Mouse (Mus musculus) heart, embryonic 16.5 days (tissue): Measurements from ENCODE around the gene Hp. TPM values are rescaled to one million over a fixed set of nuclear protein-coding genes. Genes with fewer than 3 reads are reported as not detected.

Source experiments
- ATAC-seq: fragments of 200-750 bp; cut with Nextera tagmentation; replicated peaks from 2 replicates; pipeline ENCODE4 v1.8.0; 2017; ENCODE audit warnings: moderate number of reproducible peaks; ENCODE audit not compliant: insufficient read depth, low FRiP score; ENCODE audit errors: extremely low read depth
- H3K27ac ChIP-seq: fragments of 300-500 bp; sonication (generic); 2 replicates; pipeline ENCODE4 v1.5.1; 2014; ENCODE audit warnings: mild to moderate bottlenecking, low read length, control low read depth, moderate library complexity
- H3K27me3 ChIP-seq: fragments of 300-500 bp; sonication (generic); 2 replicates; pipeline ENCODE4 v1.6.1; 2014; ENCODE audit warnings: low read length, mixed read lengths; ENCODE audit not compliant: control insufficient read depth, insufficient read depth
- H3K36me3 ChIP-seq: fragments of 300-500 bp; sonication (generic); 2 replicates; pipeline ENCODE4 v1.6.1; 2014; ENCODE audit not compliant: control insufficient read depth, insufficient read depth
- H3K4me1 ChIP-seq: fragments of 300-500 bp; sonication (generic); 2 replicates; pipeline ENCODE4 v1.6.1; 2014; ENCODE audit warnings: low read length, mixed read lengths; ENCODE audit not compliant: control insufficient read depth, insufficient read depth
- H3K4me2 ChIP-seq: fragments of 300-500 bp; sonication (generic); 2 replicates; pipeline ENCODE4 v1.6.1; 2014; ENCODE audit warnings: low read depth, mild to moderate bottlenecking, control low read depth, low read length
- H3K4me3 ChIP-seq: fragments of 300-500 bp; sonication (generic); 2 replicates; pipeline ENCODE4 v1.5.1; 2014; ENCODE audit warnings: mild to moderate bottlenecking, control low read depth, low read length
- H3K9ac ChIP-seq: fragments of 300-500 bp; sonication (generic); 2 replicates; pipeline ENCODE4 v1.6.1; 2014; ENCODE audit warnings: low read length, control low read depth
- H3K9me3 ChIP-seq: fragments of 300-500 bp; sonication (generic); replicated peaks from 2 replicates; pipeline ENCODE4 v1.6.1; 2016; ENCODE audit warnings: low read length; ENCODE audit not compliant: control insufficient read depth
- WGBS: fragments of 180-500 bp; shearing (Covaris S2); extraction: QIAGEN DNeasy Blood & Tissue Kit; methylation state at CpG from one replicate; pipeline ENCODE4 v1.1.7; 2014; 5-methylcytosine and 5-hydroxymethylcytosine counted together
- polyA plus RNA-seq: library from polyadenylated mRNA; unstranded; fragments of >200 nt; fragmentation: Nextera tagmentation; extraction: Ambion mirVana; gene quantifications from 2 replicates; pipeline ENCODE4 v1.2.1, GENCODE M21; 2015

The Hp gene
- polyA plus RNA-seq, 1 experiment from 2014 or later = 4.8 TPM

DNA sequence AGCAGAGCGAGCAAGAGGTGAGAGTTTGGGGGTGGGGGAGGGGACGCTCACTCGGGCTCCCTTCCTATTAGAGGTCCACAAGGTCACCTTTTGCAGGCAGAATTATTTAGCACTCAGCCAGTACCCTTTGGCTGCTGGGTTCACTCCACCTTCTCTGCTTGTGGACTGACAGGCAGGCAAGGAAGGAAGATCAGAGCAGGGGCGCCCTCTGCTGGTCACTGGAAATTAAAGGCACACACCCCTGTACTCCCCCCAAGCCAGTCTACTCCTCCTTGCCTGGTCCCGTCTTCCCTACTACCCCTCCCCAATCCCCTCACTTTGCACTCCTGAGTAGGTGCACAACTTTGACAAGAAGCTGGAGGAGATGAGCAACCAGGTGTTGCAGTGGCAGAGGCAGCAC is 42.3 kb downstream of the Hp start:
- WGBS = 4% methylated on average over 5 of the region's 5 CpGs
- Histone ChIP-seq H3K4me1 (peaks cover 3% of the 10 kb centered on the region), H3K36me3 (no peaks in the 10 kb centered on the region), H3K27ac (no peak overlapping the region), H3K4me3 (peak overlapping the region; percentile 26), H3K4me2 (peak overlapping the region; percentile 55), H3K27me3 (no peaks in the 10 kb centered on the region), H3K9ac (peak overlapping the region; percentile 10; the same call in 1 of the 2 replicates), H3K9me3 (no peaks in the 10 kb centered on the region)
- peak; percentile 74 for ATAC-seq

DNA sequence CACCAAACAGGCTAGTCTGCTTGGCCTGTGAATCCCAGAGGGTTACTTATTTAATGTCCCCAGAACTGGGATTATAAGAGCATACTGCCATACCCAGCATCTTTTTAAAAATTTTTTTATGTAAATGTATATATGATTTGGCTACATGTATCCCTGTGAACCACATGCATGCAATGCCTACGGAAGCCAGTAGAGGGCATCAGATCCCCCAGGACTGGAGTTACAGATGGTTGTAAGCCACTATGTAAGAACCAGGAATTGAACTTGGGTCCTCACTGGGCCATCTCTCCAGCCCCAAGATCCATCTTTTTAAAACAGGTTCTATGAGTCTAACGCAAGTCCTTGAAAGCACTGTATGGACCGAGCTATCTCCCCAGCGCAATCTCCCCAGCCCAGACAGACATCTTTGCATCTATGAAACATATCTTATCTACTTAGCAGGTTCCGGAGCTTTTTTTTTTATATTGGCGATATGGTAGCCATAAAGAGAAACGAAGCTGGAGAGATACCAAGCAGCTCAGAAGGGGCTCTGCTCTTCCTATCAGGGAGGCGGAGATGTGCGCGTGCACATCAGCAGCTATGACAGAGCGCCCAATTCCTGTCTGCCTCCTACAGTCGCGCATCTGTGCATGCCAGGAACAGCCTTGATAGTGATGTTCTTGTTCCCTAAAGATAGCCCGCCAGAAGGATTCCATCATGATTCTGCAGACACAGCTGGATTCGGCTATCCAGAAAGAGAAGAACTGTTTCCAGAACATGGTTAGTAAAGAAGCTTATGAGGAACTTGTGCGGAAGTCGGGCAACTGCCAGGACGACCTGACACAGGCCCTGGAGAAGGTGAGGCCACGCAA is 43.6 kb downstream of the Hp start:
- Histone ChIP-seq H3K4me1 (peaks cover 3% of the 10 kb centered on the region), H3K9me3 (no peaks in the 10 kb centered on the region), H3K4me2 (no peak overlapping the region), H3K36me3 (no peaks in the 10 kb centered on the region), H3K4me3 (no peak overlapping the region), H3K9ac (no peak overlapping the region), H3K27me3 (no peaks in the 10 kb centered on the region), H3K27ac (no peak overlapping the region)
- no peak for ATAC-seq
- 83% methylated on average over 19 of the region's 19 CpGs for WGBS

Other genes starting within 250 kb of the Hp start
- 0.05 and 0.11 TPM in 2 replicates for gene Pmfbp1, start 85.1 kb downstream of the Hp start, polyA plus RNA-seq
- 13.9 and 14.5 TPM in 2 replicates for gene Dhx38, start 13.3 kb downstream of the Hp start, polyA plus RNA-seq
- gene Txnl4b, start 13.3 kb downstream of the Hp start, polyA plus RNA-seq = 17.4 and 19.0 TPM in 2 replicates
- 36.5 and 40.4 TPM in 2 replicates for gene Dhodh, start 29.5 kb upstream of the Hp start, polyA plus RNA-seq
- gene Pkd1l3, start 35.3 kb upstream of the Hp start, polyA plus RNA-seq = 0.09 and 0.10 TPM in 2 replicates
- 95.4 and 98.4 TPM in 2 replicates for gene Ist1, start 114.1 kb upstream of the Hp start, polyA plus RNA-seq
- gene Zfp821, start 126.4 kb upstream of the Hp start, polyA plus RNA-seq = 17.1 and 18.5 TPM in 2 replicates
- 4.9 TPM in 2 replicates for gene Atxn1l, start 158.6 kb upstream of the Hp start, polyA plus RNA-seq
- 26.1 and 30.0 TPM in 2 replicates for gene Ap1g1, start 199.4 kb upstream of the Hp start, polyA plus RNA-seq